Mouse (Mus musculus) kidney, postnatal 25 days (tissue): ENCODE results near the gene Nudt2.

Experiments used
- DNase-seq, 2 experiments: peaks; one replicate each; pipeline ENCODE4 v3.0.0; 2021; ENCODE audit warnings: mixed read lengths in 2 of 2

The Nudt2 gene

GRCm38 (mm10) chr4:41495076-41495475 is 30.1 kb downstream of the Nudt2 start:
- no peak for DNase-seq

DNA sequence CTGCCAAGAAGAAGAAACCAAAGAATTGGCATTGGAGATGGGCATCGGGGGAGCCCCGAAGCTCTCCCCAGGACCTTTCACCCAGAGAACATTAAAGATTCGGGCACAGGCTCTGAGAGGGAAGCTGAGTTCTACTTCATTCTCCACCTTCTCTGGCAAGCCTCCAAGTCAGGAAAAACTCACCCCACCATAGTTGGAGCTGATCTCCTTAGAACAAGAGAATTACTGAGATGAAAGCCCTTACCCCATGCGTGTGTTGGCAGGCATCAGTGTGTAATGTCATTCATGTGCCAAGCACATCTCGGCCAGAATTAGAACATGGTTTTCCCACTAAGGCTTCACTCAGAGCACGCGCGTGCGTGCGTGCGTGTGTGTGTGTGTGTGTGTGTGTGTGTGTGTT is 30.9 kb downstream of the Nudt2 start:
- peak in 1 of 2 experiments; percentile 28 for DNase-seq

- peak; percentile 74 to 83 for DNase-seq
Measured at GRCm38 (mm10) chr4:41497046-41497445, 32.1 kb downstream of the Nudt2 start.

GRCm38 (mm10) chr4:41497579-41497978 is 32.6 kb downstream of the Nudt2 start:
- no peak for DNase-seq

DNA sequence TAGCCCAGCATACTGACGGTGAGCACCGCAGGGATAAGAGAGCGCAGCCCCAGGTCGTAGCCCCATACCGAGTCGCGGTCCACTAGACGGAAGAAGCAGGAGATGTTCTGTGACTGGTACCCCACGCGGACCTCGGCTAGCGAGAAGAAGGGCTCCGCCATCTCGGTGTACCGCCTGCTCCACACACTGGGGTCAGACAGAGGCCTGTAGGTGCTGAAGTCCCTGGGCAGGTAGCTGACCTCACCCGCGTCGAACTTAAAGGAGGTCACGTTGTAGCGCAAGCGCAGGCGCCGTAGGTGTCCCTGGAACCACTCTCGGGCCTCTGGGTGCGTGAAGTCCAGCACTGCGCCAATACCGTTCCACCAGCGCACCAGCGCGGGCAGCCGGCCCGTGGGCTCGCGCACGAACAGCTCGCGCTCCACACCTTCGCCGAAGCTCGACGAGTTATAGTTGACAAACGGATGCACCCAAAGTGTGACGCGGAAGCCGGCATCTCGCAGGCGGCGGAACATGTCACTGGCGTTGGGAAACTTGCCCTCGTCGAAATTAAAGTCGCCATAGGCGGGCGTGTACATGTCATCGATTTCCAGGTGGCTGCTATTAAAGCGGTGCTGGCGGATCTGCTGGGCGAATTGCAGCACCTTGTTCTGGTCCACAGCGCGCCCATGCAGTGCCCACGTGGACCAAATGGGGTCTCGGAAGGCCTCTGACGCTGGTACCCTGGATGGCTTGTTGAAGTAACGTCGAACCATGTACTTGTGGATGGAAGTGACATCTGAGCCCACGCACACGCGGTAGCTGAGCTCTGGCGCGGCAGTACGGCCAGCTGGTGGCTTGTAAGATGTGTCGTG is 33.3 kb downstream of the Nudt2 start:
- no peak for DNase-seq

- peak; percentile 79 to 93 for DNase-seq
Measured at GRCm38 (mm10) chr4:41498921-41499391, 34.0 kb downstream of the Nudt2 start.

DNA sequence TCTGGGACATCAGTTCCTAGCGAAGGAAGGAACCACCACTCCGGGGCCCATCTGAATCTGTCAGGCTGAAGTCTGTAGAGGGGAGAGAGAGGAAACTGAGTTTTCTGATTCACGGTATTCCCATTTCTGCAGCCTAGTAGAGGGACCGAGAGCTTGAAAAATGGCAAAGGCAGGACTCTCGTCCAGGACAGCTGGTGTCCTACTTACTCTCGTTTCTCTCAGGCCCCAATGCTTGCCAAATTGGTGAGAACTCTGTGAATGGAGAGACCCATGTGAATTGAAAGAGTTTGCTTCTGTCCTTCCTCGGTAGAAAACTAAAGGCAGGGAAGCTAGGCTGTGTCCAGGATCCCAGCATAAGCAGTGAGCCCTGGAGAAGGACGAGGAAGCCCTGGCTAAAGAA is 34.7 kb downstream of the Nudt2 start:
- DNase-seq = no peak

GRCm38 (mm10) chr4:41500787-41501186 is 35.8 kb downstream of the Nudt2 start:
- peak; percentile 65 to 85 for DNase-seq

- DNase-seq = peak in 1 of 2 experiments; percentile 67
Measured at GRCm38 (mm10) chr4:41502171-41502940, 37.4 kb downstream of the Nudt2 start.

DNA sequence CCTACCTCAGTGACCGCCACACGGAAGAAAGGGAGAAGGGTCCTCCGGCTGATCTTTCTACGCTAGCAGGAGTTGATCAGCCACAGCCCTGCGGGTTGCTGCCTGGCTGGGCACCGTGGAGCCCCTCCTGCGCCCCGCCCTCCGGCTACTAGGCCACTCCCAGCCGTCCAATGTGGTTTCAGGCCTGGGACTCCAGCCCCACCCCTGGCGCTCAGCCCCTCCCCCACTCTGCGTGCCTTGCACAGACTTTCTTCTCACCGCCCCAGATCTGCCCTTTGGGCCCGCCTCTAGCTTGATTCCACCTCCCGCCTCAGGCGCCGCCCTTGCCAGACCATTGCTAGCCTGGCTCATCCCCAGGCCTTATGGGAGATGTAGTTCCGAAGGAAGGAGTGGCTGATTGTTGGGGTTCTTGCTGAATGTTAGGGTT is 38.0 kb downstream of the Nudt2 start, which contains the start of gene AI464131:
AI464131 (minus strand) TSS at position 91 of the 427 bp plus-strand sequence.
- DNase-seq = peak; percentile 99

DNA sequence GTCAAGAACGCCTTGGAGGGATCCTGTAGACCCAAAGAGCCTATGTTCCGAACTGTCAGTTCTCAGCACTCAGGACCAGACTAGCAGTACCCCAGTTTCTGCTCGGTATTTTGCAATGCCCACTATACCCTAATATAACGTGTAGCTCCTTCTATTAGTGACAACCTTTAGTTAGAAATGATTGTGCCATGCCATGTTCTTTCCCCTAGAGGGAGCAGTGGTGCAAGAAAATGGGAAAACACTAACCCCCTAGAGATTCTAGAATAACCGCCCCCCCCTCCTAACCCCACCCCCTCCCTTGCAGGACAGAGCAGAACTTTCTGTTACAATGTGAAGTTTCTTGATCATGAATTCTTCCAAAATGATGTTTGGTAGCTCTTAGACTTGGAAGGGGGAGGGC is 39.4 kb downstream of the Nudt2 start:
- DNase-seq = no peak

DNA sequence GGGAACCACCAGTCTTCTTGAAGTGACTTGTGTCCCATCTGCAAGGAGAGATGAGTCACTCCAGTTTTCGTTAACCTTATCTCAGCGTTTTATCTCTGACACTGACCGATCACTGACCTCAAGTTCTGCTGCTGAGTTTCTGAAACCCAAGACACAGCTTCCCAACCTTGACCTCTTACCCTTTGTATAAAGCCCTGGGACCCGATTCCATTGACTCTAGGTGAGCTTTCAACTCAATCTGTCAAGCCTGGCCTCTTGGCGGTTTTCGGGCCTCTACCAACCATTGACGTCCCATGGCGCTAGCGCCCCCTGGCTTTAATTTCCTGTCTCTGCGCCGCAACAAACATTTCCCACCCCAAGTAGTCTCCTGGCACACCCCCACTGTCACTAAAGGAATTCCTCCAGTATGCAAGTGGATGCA is 40.2 kb downstream of the Nudt2 start:
- peak in 1 of 2 experiments; percentile 49 for DNase-seq

DNA sequence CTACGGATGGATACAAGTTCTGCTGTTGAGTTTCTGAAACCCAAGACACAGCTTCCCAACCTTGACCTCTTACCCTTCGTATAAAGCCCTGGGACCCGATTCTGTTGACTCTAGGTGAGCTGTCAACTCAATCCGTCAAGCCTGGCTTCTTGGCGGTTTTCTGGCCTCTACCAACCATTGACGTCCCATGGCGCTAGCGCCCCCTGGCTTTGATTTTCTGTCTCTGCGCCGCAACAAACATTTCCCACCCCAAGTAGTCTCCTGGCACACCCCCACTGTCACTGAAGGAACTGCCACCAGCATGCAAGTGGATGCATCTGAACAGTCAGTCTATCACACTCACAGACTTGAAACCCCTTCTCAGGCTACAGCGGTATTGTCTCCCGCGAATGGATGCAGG is 41.2 kb downstream of the Nudt2 start:
- peak; percentile 75 to 83 for DNase-seq

- DNase-seq = peak; percentile 93 to 94
Measured at GRCm38 (mm10) chr4:41506906-41507305, 42.0 kb downstream of the Nudt2 start.

DNA sequence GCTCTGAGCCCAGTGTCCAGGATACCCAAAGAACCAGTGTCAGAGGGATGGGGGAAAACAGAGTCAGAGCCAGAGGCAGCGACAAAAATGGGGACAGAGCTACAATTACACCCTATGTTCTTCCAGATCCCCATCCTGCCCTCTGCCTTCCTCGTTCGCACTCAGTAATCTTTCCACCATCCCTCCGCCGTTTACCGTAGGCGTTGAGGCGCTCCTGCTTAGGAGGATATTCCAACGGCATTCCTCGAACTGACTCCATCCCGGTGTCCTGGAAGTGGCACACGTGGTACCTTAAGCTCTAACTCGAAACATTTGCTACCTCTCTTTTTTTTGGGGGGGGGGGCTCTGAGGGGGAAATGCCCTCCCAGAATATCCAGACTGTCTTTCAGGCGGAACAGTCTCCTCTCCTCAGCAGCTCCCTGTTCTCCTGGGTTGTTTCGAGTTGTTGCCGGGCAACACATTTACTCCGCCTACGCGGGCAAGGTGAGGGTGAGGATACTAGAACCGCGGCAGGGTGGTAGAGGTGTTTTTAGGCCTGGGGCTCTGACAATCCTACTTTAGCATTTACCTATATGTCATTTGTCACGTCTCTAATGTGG is 42.5 kb downstream of the Nudt2 start:
- DNase-seq = no peak

DNA sequence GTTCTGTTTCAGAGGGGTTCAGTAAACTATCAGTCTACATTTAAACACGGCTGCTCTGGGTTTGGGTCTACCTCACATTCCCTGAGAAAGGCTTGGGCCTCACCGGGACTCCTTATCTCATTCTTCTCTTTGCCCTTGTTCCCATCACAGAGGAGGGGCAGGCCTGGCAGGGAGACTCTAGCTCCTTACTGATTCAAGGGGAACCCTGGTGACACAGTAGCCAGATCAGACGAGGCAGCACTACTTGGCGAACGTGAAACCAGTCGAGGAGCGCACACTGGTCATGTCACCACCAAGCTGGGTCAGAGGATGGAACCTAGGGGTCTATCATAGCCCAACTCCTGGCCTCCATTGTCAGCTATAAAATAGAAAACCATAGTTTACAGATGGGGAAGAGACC is 43.0 kb downstream of the Nudt2 start:
- DNase-seq = no peak

- DNase-seq = no peak
Measured at GRCm38 (mm10) chr4:41513309-41513708, 48.4 kb downstream of the Nudt2 start.

DNA sequence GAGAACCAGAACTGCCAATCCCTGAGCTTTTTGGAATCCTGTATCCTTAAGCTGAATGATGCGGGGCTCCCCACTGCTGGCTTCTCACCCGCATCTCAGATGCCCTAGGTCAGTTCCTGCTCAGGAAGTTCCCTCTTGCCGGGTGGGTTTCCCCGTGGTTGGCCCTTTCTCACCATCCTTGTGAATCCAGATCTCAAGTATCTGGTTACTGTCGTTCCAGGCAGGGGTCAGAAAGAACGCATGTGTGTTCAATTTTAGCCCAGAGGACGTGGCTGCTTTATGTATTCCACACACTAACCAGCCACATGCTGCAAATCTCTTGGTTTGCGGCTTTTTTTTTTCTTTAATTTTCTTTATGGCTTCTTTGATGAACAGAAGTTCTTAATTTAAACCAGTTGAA is 48.8 kb downstream of the Nudt2 start:
- DNase-seq = no peak

DNA sequence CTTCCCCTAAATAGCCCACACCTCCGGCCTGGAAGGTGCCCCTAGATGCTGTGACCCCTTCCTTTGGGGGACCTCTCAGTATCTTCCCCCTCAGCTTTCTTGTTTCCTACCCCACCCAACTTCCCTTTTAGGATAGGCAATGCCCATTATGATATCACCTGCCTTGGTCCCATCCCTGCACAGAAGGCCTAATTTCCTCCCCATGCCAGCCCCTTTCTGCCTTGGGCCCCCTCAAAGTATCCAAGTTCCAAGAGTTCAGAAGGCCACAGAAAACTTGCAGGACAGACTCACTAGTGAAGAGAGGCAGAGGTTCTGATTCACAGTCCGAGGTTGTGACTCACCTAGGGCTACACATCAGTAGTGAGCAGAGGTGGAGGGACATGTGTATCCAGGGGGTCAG is 52.3 kb downstream of the Nudt2 start, which contains the start of gene 1110017D15Rik:
1110017D15Rik (minus strand) TSS at position 101 of the 400 bp plus-strand sequence.
- no peak for DNase-seq

DNA sequence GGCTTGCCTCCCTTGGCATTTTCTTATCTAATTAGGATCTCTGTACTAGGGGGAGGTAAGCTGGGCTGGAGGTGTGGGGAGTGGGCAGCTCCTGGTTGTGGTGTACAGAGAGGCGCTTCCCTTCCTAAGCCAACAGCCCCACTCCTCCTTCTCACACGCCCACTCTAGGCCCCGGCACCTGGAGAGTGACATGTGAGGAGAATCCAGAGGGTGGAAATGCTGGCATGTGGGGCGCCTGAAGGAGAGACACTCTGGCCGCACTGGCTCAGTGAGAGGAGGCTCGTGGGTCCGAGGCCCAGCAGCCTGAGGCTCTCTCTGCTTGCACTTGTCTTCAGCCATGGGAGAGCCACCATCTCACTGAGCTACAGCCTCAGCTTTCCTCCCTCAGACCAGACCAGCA is 53.4 kb downstream of the Nudt2 start:
- no peak for DNase-seq

- no peak for DNase-seq
Measured at GRCm38 (mm10) chr4:41519195-41519594, 54.2 kb downstream of the Nudt2 start.

GRCm38 (mm10) chr4:41520641-41521040 is 55.7 kb downstream of the Nudt2 start:
- DNase-seq = no peak

- DNase-seq = no peak
Measured at GRCm38 (mm10) chr4:41522136-41522535, 57.2 kb downstream of the Nudt2 start.
